1 mouse cellular context compared by ENCODE assay signal in genomic region chr17:46679843-46680759, GRCm38 (mm10).
TF ChIP-seq lines count a peak whose summit lies in the region.

No protein-coding gene starts in this region.

TF ChIP-seq in CH12.LX, 34 proteins besides CTCF, POLR2A, EP300 and RAD21:
- TF ChIP-seq KAT2A (IDR thresholded peaks at IDR 0.05; ENCODE audit: insufficient replicate concordance, low read length), result no peak
- 0 out of 2 replicates have a peak, but pooled peaks have one; percentile 36 for TF ChIP-seq UBTF (IDR thresholded peaks at IDR 0.05; ENCODE audit: low read depth, low read length)
- peak; percentile 59; the same call in 1 of the 2 replicates for TF ChIP-seq MAZ (IDR thresholded peaks at IDR 0.05; ENCODE audit: low read depth, low read length)
- no peak; the same call in 1 of the 2 replicates for TF ChIP-seq HCFC1 (IDR thresholded peaks at IDR 0.05; ENCODE audit: low read depth, low read length)
- TF ChIP-seq MYC (IDR thresholded peaks at IDR 0.05; ENCODE audit: low read depth, low read length), result 0 out of 2 replicates have a peak, but pooled peaks have one; percentile 25
- no peak for TF ChIP-seq CHD1 (IDR thresholded peaks at IDR 0.05; ENCODE audit: low read depth, low read length)
- TF ChIP-seq JUN (IDR thresholded peaks at IDR 0.05; ENCODE audit: insufficient read depth, low read depth, low read length), result no peak
- no peak for TF ChIP-seq USF1 (IDR thresholded peaks at IDR 0.05; ENCODE audit: low read depth, low read length)
- no peak for TF ChIP-seq ETS1 (conservative IDR thresholded peaks at IDR 0.05; ENCODE audit: low read depth, low read length)
- no peak for TF ChIP-seq RCOR1 (conservative IDR thresholded peaks at IDR 0.05; ENCODE audit: low read depth, low read length)
- no peak for TF ChIP-seq TCF12 (IDR thresholded peaks at IDR 0.05; ENCODE audit: low read depth, low read length)
- no peak for TF ChIP-seq USF2 (conservative IDR thresholded peaks at IDR 0.05; ENCODE audit: low read depth, low read length)
- no peak for TF ChIP-seq ZC3H11A (IDR thresholded peaks at IDR 0.05; ENCODE audit: low read depth, low read length)
- peak; percentile 42; the same call in 1 of the 2 replicates for TF ChIP-seq SIN3A (IDR thresholded peaks at IDR 0.05; ENCODE audit: low read length)
- no peak for TF ChIP-seq POLR2AphosphoS2 (IDR thresholded peaks at IDR 0.05; ENCODE audit: low read depth, low read length)
- no peak for TF ChIP-seq MAX (IDR thresholded peaks at IDR 0.05; ENCODE audit: low read length)
- no peak for TF ChIP-seq BHLHE40 (IDR thresholded peaks at IDR 0.05; ENCODE audit: low read depth, low read length)
- no peak for TF ChIP-seq MAFK (IDR thresholded peaks at IDR 0.05; ENCODE audit: insufficient replicate concordance, low read length)
- TF ChIP-seq SMC3 (IDR thresholded peaks at IDR 0.05; ENCODE audit: low read depth, low read length), result no peak
- no peak for TF ChIP-seq TBP (conservative IDR thresholded peaks at IDR 0.05; ENCODE audit: low read depth, low read length)
- no peak for TF ChIP-seq GABPA (IDR thresholded peaks at IDR 0.05; ENCODE audit: insufficient replicate concordance, low read depth, low read length)
- TF ChIP-seq ZMIZ1 (IDR thresholded peaks at IDR 0.05; ENCODE audit: low read depth, low read length), result no peak
- TF ChIP-seq E2F4 (IDR thresholded peaks at IDR 0.05; ENCODE audit: insufficient replicate concordance, low read depth, low read length), result no peak
- TF ChIP-seq NRF1 (IDR thresholded peaks at IDR 0.05; ENCODE audit: low read depth, low read length), result no peak
- TF ChIP-seq CHD2 (IDR thresholded peaks at IDR 0.05; ENCODE audit: low read length), result peak; percentile 91; the same call in 1 of the 2 replicates
- TF ChIP-seq MEF2A (IDR thresholded peaks at IDR 0.05; ENCODE audit: borderline replicate concordance, low read depth, low read length), result no peak
- TF ChIP-seq MXI1 (IDR thresholded peaks at IDR 0.05; ENCODE audit: low read depth, low read length), result no peak; the same call in 1 of the 2 replicates
- TF ChIP-seq IRF4 (IDR thresholded peaks at IDR 0.05; ENCODE audit: low read depth, low read length), result no peak
- no peak for TF ChIP-seq ZNF384 (IDR thresholded peaks at IDR 0.05; ENCODE audit: low read depth, low read length)
- no peak for TF ChIP-seq ZKSCAN1 (IDR thresholded peaks at IDR 0.05; ENCODE audit: borderline replicate concordance, low read depth, low read length)
- TF ChIP-seq JUND (conservative IDR thresholded peaks at IDR 0.05; ENCODE audit: low read depth, low read length), result no peak
- TF ChIP-seq PAX5 (IDR thresholded peaks at IDR 0.05; ENCODE audit: low read length), result no peak
- peak; percentile 54 for TF ChIP-seq ELF1 (IDR thresholded peaks at IDR 0.05; ENCODE audit: low read depth, low read length)
- 0 out of 2 replicates have a peak, but pooled peaks have one; percentile 21 for TF ChIP-seq NELFE (IDR thresholded peaks at IDR 0.05; ENCODE audit: low read depth, low read length)
TF ChIP-seq in CH12.LX: peak in this region for 7.
